Mouse (Mus musculus) ovary, postnatal 14 days (tissue): Measurements from ENCODE around the gene Cd68.
"Not testable (repeated sequence)": the region's sequence is repeated elsewhere in the genome, so short reads cannot be mapped to it uniquely, and the experiment has no call there.

Source experiments
- DNase-seq: peaks from one replicate; pipeline ENCODE4 v3.0.0; 2022; ENCODE audit warnings: low spot score

Gene Cd68

GRCm38 (mm10) chr11:69623006-69623405, 42.9 kb downstream of the Cd68 start:
- DNase-seq: no peak

- DNase-seq: no peak
Observed at GRCm38 (mm10) chr11:69622406-69622805, 43.5 kb downstream of the Cd68 start.

GRCm38 (mm10) chr11:69621571-69622268, 44.2 kb downstream of the Cd68 start, which contains the start of gene Sat2:
Gene Sat2 (plus strand): TSS chr11:69622024.
- DNase-seq: no peak

- DNase-seq: no peak
Observed at GRCm38 (mm10) chr11:69620394-69621081, 45.4 kb downstream of the Cd68 start.

GRCm38 (mm10) chr11:69617805-69618204, 48.1 kb downstream of the Cd68 start, which contains the start of gene Shbg:
Gene Shbg (minus strand): TSS chr11:69617905.
- DNase-seq: no peak

- no peak for DNase-seq
Observed at GRCm38 (mm10) chr11:69616781-69617180, 49.2 kb downstream of the Cd68 start.

GRCm38 (mm10) chr11:69614257-69614588, 51.7 kb downstream of the Cd68 start:
- DNase-seq: not testable (repeated sequence)
